Mouse (Mus musculus) neural tube, embryonic 13.5 days (tissue): ENCODE measurements around the gene Nos1ap. TPM values are rescaled to one million over a fixed set of nuclear protein-coding genes. Genes with fewer than 3 reads are reported as not detected.
A peak's percentile ranks its signal among the peaks of the same experiment; 100 is the strongest.

Experiments used
- ATAC-seq: fragments of 200-750 bp; cut with Nextera tagmentation; 2 replicates; pipeline ENCODE4 v1.8.0; 2017; ENCODE audit warnings: low read depth, mild to moderate bottlenecking, moderate TSS enrichment, moderate library complexity
- H3K27ac ChIP-seq: fragments of 300-500 bp; sonication (generic); replicated peaks from 2 replicates; pipeline ENCODE4 v1.5.1; 2015; ENCODE audit warnings: moderate library complexity, mild to moderate bottlenecking, inconsistent platforms
- H3K27me3 ChIP-seq: fragments of 300-500 bp; sonication (generic); 2 replicates; pipeline ENCODE4 v1.6.1; 2015; ENCODE audit warnings: mild to moderate bottlenecking, inconsistent platforms
- H3K36me3 ChIP-seq: fragments of 300-500 bp; sonication (generic); 2 replicates; pipeline ENCODE4 v1.6.1; 2015; ENCODE audit warnings: mild to moderate bottlenecking, inconsistent platforms
- H3K4me1 ChIP-seq: fragments of 300-500 bp; sonication (generic); replicated peaks from 2 replicates; pipeline ENCODE4 v1.6.1; 2015; ENCODE audit warnings: inconsistent platforms
- H3K4me2 ChIP-seq: fragments of 300-500 bp; sonication (generic); 2 replicates; pipeline ENCODE4 v1.6.1; 2015; ENCODE audit warnings: inconsistent platforms, mild to moderate bottlenecking, moderate library complexity
- H3K4me3 ChIP-seq: fragments of 300-500 bp; sonication (generic); 2 replicates; pipeline ENCODE4 v1.5.1; 2015; ENCODE audit warnings: mild to moderate bottlenecking, inconsistent platforms
- H3K9ac ChIP-seq: fragments of 300-500 bp; sonication (generic); 2 replicates; pipeline ENCODE4 v1.6.1; 2015; ENCODE audit warnings: moderate library complexity, mild to moderate bottlenecking, inconsistent platforms
- H3K9me3 ChIP-seq: fragments of 300-500 bp; sonication (generic); 2 replicates; pipeline ENCODE4 v1.6.1; 2016; ENCODE audit warnings: inconsistent platforms
- WGBS: fragments of 180-500 bp; shearing (Covaris S2); methylation state at CpG from one replicate; pipeline ENCODE4 v1.1.7; 2015; 5-methylcytosine and 5-hydroxymethylcytosine counted together
- polyA plus RNA-seq: library from polyadenylated mRNA; unstranded; fragments of >200 nt; fragmentation: Nextera tagmentation; extraction: Ambion mirVana; gene quantifications from 2 replicates; pipeline ENCODE4 v1.2.1, GENCODE M21; 2015

The Nos1ap gene
- polyA plus RNA-seq, 1 experiment from 2014 or later = 17.6 TPM

GRCm38 (mm10) chr1:170510595-170511240 lies 78.9 kb downstream of the Nos1ap start:
- ATAC-seq = no peak
- H3K9ac ChIP-seq = no peak overlapping the region
- no peaks in the 10 kb centered on the region for H3K36me3 ChIP-seq
- no peaks in the 10 kb centered on the region for H3K27me3 ChIP-seq
- H3K4me1 ChIP-seq = peaks cover 17% of the 10 kb centered on the region
- H3K4me3 ChIP-seq = no peak overlapping the region
- no peak overlapping the region for H3K4me2 ChIP-seq
- no peaks in the 10 kb centered on the region for H3K9me3 ChIP-seq
- no peak overlapping the region for H3K27ac ChIP-seq
- WGBS = 71% methylated on average over 3 of the region's 3 CpGs

GRCm38 (mm10) chr1:170506309-170506708 lies 83.4 kb downstream of the Nos1ap start:
- Histone ChIP-seq H3K27me3 (no peaks in the 10 kb centered on the region), H3K36me3 (no peaks in the 10 kb centered on the region), H3K27ac (no peak overlapping the region), H3K4me3 (no peak overlapping the region), H3K4me2 (no peak overlapping the region), H3K9me3 (no peaks in the 10 kb centered on the region), H3K9ac (no peak overlapping the region), H3K4me1 (peaks cover 40% of the 10 kb centered on the region)
- ATAC-seq = no peak
- 65% methylated on average over 6 of the region's 6 CpGs for WGBS

- Histone ChIP-seq H3K27ac (no peak overlapping the region), H3K4me2 (no peak overlapping the region), H3K36me3 (no peaks in the 10 kb centered on the region), H3K9ac (no peak overlapping the region), H3K9me3 (no peaks in the 10 kb centered on the region), H3K4me1 (peaks cover 40% of the 10 kb centered on the region), H3K27me3 (no peaks in the 10 kb centered on the region), H3K4me3 (no peak overlapping the region)
- ATAC-seq = no peak
- WGBS = 65% methylated on average over 3 of the region's 3 CpGs
Observed at GRCm38 (mm10) chr1:170505107-170505506, 84.6 kb downstream of the Nos1ap start.

GRCm38 (mm10) chr1:170504378-170504777 lies 85.3 kb downstream of the Nos1ap start:
- WGBS = 80% methylated on average over 4 of the region's 4 CpGs
- H3K27ac ChIP-seq = no peak overlapping the region
- no peak overlapping the region for H3K4me2 ChIP-seq
- ATAC-seq = no peak
- no peak overlapping the region for H3K4me3 ChIP-seq
- no peaks in the 10 kb centered on the region for H3K27me3 ChIP-seq
- no peak overlapping the region for H3K9ac ChIP-seq
- H3K4me1 ChIP-seq = peaks cover 47% of the 10 kb centered on the region
- no peaks in the 10 kb centered on the region for H3K9me3 ChIP-seq
- H3K36me3 ChIP-seq = no peaks in the 10 kb centered on the region

- Histone ChIP-seq H3K27me3 (no peaks in the 10 kb centered on the region), H3K9ac (peak overlapping the region; percentile 2), H3K4me3 (no peak overlapping the region), H3K27ac (peak overlapping the region; percentile 68), H3K4me1 (peaks cover 52% of the 10 kb centered on the region), H3K9me3 (no peaks in the 10 kb centered on the region), H3K36me3 (no peaks in the 10 kb centered on the region), H3K4me2 (no peak overlapping the region)
- WGBS = 13% methylated on average over 4 of the region's 4 CpGs
- ATAC-seq = peak; percentile 30; the same call in 1 of the 2 replicates
Observed at GRCm38 (mm10) chr1:170503277-170503739, 86.4 kb downstream of the Nos1ap start.

- peak; percentile 60; the same call in 1 of the 2 replicates for ATAC-seq
- Histone ChIP-seq H3K9ac (peak overlapping the region; percentile 2), H3K4me2 (no peak overlapping the region), H3K36me3 (no peaks in the 10 kb centered on the region), H3K9me3 (no peaks in the 10 kb centered on the region), H3K4me1 (peaks cover 52% of the 10 kb centered on the region), H3K4me3 (no peak overlapping the region), H3K27me3 (no peaks in the 10 kb centered on the region), H3K27ac (peak overlapping the region; percentile 68)
- WGBS = 23% methylated on average over 11 of the region's 11 CpGs
Observed at GRCm38 (mm10) chr1:170502491-170503276, 87.0 kb downstream of the Nos1ap start.

- no peak overlapping the region for H3K27ac ChIP-seq
- WGBS = 88% methylated on average over 1 of the region's 1 CpGs
- H3K4me2 ChIP-seq = no peak overlapping the region
- no peaks in the 10 kb centered on the region for H3K36me3 ChIP-seq
- H3K4me1 ChIP-seq = peaks cover 52% of the 10 kb centered on the region
- no peaks in the 10 kb centered on the region for H3K9me3 ChIP-seq
- no peak overlapping the region for H3K4me3 ChIP-seq
- no peak overlapping the region for H3K9ac ChIP-seq
- no peak for ATAC-seq
- no peaks in the 10 kb centered on the region for H3K27me3 ChIP-seq
Observed at GRCm38 (mm10) chr1:170501970-170502369, 87.7 kb downstream of the Nos1ap start.

- 88% methylated on average over 7 of the region's 7 CpGs for WGBS
- ATAC-seq = no peak
- Histone ChIP-seq H3K27ac (no peak overlapping the region), H3K9ac (no peak overlapping the region), H3K27me3 (no peaks in the 10 kb centered on the region), H3K4me2 (no peak overlapping the region), H3K4me3 (no peak overlapping the region), H3K4me1 (peaks cover 52% of the 10 kb centered on the region), H3K9me3 (no peaks in the 10 kb centered on the region), H3K36me3 (no peaks in the 10 kb centered on the region)
Observed at GRCm38 (mm10) chr1:170501556-170501955, 88.1 kb downstream of the Nos1ap start.

GRCm38 (mm10) chr1:170499891-170500290 lies 89.8 kb downstream of the Nos1ap start:
- Histone ChIP-seq H3K4me1 (peaks cover 39% of the 10 kb centered on the region), H3K9me3 (no peaks in the 10 kb centered on the region), H3K4me2 (no peak overlapping the region), H3K9ac (no peak overlapping the region), H3K4me3 (no peak overlapping the region), H3K27ac (no peak overlapping the region), H3K36me3 (no peaks in the 10 kb centered on the region), H3K27me3 (no peaks in the 10 kb centered on the region)
- WGBS = 42% methylated on average over 6 of the region's 6 CpGs
- no peak for ATAC-seq

GRCm38 (mm10) chr1:170499466-170499865 lies 90.2 kb downstream of the Nos1ap start:
- 67% methylated on average over 4 of the region's 4 CpGs for WGBS
- Histone ChIP-seq H3K27ac (no peak overlapping the region), H3K9me3 (no peaks in the 10 kb centered on the region), H3K4me3 (no peak overlapping the region), H3K9ac (no peak overlapping the region), H3K27me3 (no peaks in the 10 kb centered on the region), H3K36me3 (no peaks in the 10 kb centered on the region), H3K4me1 (peaks cover 35% of the 10 kb centered on the region), H3K4me2 (no peak overlapping the region)
- no peak for ATAC-seq

- no peak overlapping the region for H3K9ac ChIP-seq
- WGBS = 47% methylated on average over 4 of the region's 4 CpGs
- no peaks in the 10 kb centered on the region for H3K9me3 ChIP-seq
- H3K27me3 ChIP-seq = no peaks in the 10 kb centered on the region
- no peak overlapping the region for H3K4me3 ChIP-seq
- no peak for ATAC-seq
- no peak overlapping the region for H3K27ac ChIP-seq
- H3K4me1 ChIP-seq = peaks cover 26% of the 10 kb centered on the region
- H3K4me2 ChIP-seq = no peak overlapping the region
- no peaks in the 10 kb centered on the region for H3K36me3 ChIP-seq
Observed at GRCm38 (mm10) chr1:170498645-170499044, 91.0 kb downstream of the Nos1ap start.

GRCm38 (mm10) chr1:170496221-170496620 lies 93.4 kb downstream of the Nos1ap start:
- WGBS = 91% methylated on average over 8 of the region's 8 CpGs
- no peak overlapping the region for H3K9ac ChIP-seq
- H3K4me2 ChIP-seq = no peak overlapping the region
- peaks cover 25% of the 10 kb centered on the region for H3K4me1 ChIP-seq
- H3K36me3 ChIP-seq = no peaks in the 10 kb centered on the region
- no peak overlapping the region for H3K4me3 ChIP-seq
- H3K27ac ChIP-seq = no peak overlapping the region
- no peaks in the 10 kb centered on the region for H3K27me3 ChIP-seq
- H3K9me3 ChIP-seq = no peaks in the 10 kb centered on the region
- ATAC-seq = no peak
